Mouse (Mus musculus) ZHBTc4 (cell line): ENCODE data around the gene Cad.
A peak's percentile ranks its signal among the peaks of the same experiment; 100 is the strongest.
"Not testable (repeated sequence)": the region's sequence is repeated elsewhere in the genome, so short reads cannot be mapped to it uniquely, and the experiment has no call there.

Source experiments
- DNase-seq: peaks from one replicate; pipeline ENCODE4 v3.0.0-alpha.2; 2011; ENCODE audit warnings: low read depth, low spot score

Cad gene

GRCm38 (mm10) chr5:31054261-31055215, at the start of gene Cad:
Cad (plus strand) TSS chr5:31054780.
- DNase-seq: peak; percentile 97

GRCm38 (mm10) chr5:31012737-31013136, 41.8 kb upstream of the Cad start:
- DNase-seq: no peak

- no peak for DNase-seq
Measured at GRCm38 (mm10) chr5:31015913-31016312, 38.7 kb upstream of the Cad start.

DNA sequence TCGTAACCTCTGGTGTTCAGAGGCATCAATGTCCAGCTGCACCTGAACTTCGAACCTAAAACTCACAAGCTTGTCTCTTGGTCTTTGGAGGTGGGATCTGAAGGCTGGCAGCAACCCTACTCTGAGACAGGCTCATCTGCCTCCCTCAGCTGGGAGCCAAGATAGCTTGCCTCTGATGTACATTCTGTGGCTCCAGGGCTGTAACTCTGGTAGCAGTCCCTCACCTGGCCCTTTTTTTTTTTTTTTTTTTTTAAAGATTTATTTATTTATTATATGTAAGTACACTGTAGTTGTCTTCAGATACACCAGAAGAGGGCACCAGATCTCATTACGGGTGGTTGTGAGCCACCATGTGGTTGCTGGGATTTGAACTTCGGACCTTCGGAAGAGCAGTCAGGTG, 32.8 kb upstream of the Cad start:
- DNase-seq: not testable (repeated sequence)

DNA sequence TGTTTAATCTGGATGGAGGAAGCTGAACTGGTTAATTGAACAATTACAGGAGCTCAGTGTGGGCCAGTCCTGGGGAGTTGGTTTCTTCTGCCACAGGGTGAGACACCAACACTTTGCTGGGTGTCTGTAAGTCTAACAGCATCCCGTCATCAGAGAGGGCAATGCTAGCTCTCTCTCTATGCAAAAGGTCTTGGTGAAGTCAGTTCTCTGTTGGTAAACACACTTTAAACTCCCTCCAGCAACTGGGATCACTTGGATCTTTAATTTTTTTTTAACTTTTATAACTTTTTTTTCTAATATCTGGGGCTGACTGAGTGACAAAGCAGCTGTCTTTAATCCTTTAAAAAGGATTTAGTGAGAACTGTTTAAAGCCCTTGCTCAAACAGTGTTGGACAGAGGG, 31.9 kb upstream of the Cad start:
- no peak for DNase-seq

DNA sequence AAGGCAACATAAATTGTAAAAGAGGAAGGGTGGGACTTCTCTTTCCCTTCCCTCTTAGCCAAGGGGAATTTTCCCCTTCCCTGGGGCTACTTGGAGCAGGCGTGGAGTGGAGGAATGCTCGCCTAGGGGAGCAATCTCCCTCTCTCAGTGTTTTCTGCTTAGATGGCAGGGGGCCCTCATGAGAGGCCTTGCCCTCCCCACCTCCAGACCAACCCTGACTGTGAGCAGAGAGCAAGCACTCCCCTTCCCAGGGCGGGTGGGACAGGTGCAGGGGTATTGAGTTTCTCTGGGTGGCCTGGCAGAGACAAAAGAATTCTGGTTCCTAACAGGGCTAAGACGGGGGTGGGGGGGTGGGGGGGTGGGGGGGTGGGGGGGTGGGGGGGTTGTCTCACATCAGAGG, 31.3 kb upstream of the Cad start:
- DNase-seq: peak; percentile 52

GRCm38 (mm10) chr5:31024641-31025040, 29.9 kb upstream of the Cad start:
- no peak for DNase-seq

GRCm38 (mm10) chr5:31030926-31031325, 23.7 kb upstream of the Cad start:
- DNase-seq: no peak

DNA sequence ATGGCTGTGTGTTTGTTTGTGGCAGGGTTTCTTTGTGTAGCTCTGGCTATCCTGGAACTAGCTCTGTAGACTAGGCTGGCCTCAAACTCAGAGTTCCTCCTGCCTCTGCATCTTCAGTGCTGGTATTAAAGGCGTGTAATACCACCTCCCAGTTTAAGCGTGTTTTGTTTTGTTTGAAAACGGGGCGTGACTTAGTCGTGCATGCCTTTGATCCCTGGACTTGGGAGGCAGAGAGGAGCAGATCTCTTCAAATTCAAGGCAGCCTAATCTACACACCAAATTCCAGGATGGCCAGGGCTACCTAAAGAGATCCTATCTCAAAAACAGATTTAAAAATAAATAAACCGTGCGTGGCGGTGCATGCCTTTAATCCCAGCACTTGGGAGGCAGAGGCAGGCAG, 23.1 kb upstream of the Cad start:
- DNase-seq: peak; percentile 85

GRCm38 (mm10) chr5:31034669-31035068, 19.9 kb upstream of the Cad start:
- no peak for DNase-seq

DNA sequence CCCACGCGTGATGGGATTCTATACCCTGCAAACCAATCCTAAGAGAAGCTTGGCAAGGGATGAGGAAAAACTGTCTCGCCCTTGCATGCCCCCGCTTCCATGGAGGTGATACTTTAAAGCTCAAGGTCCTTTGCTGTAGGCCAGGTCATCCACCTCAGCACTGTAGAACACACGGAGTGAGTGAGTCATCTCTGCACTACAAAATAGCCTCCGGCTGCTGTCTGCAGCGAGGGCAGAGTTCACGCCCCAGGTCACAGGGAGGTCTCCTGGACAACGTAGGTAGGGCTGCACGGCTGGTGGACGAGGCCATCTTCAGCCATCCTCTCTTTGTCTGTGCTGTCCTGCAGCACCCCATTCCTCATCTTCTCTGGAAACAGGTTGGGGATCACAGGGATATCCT, 18.0 kb upstream of the Cad start:
- DNase-seq: not testable (repeated sequence)

- DNase-seq: no peak
Measured at GRCm38 (mm10) chr5:31038171-31038845, 16.3 kb upstream of the Cad start.

DNA sequence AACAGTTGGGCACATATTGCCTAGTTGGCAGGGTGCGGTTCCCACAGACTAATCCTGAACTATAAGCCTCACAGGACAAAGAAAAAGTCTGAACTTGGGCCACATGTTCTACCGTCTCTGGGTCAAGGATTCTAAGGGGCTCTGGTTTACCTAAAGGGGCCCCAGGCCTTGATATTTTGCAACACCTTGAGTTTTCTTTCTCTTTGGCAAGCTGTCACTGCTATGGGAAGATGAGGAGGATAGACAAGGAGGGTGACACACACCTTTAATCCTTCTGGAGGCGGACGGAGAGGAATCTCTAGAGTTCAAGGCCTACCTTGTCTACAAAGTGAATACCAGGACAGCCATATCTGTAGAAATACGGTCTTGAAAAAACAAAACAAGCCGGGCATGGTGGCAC, 8.2 kb upstream of the Cad start:
- DNase-seq: no peak

DNA sequence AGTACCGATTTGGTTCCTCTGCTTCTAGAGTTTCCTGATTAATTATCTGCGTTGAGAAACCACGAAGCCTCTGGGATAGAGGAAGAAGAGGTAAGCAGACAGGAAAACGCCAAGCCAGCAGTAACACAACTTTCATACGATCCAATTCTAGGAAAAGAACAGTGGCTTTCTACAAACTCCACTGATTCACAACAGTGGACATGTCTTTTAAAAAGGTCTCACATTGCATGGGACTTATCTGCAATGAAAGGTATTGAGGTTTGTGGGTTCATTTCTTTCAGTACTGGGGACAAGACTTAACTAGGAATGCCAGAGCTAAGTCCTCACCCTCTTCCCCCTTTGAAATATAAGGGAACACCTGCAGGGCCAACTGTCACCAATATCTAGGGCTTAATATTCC, 7.5 kb upstream of the Cad start:
- no peak for DNase-seq

- DNase-seq: peak; percentile 100
Measured at GRCm38 (mm10) chr5:31047848-31048762, 6.5 kb upstream of the Cad start, which contains the start of gene Atraid. Atraid (plus strand) TSS chr5:31048312.

DNA sequence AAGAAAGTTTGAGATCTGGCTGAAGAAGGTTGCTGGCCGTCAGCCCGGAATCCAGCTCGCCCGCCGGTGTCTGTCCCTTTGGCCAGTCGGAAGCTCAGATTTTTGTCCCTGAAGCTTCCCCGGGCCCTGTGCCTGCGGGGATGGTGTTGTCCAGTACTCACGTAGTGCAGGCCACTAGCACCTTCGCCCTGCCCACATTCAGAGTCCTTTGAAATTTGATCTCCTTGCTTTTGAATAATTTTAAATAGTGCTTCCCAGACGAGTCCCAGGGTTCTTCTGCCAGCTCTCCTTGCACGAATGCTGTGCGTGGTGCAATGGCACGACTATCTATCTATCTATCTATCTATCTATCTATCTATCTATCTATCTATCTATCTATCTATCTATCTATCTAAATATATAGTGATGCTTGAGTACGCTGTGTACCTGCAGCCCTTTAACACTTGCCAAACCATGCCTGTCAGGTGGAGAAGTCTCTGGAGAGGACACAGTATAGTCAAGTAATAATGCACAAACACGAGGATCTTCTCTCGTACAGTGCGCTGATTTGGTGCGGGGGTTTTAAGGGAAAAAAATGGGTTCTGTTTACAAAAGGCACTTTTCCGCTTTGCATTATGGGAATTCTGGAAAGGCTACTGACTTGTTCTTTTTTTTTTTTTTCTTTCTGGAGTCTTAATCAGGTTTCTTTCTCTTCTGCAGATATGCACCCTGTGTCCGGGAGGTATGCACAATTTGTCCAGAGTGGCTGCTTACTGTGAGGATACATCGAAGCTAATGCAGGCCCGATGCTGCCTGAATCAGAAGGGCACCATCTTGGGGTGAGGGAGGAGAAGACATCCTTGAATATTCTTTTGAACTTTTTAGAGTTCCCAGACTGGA, 5.6 kb upstream of the Cad start, which contains the start of gene Slc5a6:
Gene Slc5a6, minus strand, starts transcription at position 162 of the 879 bp plus-strand sequence.
- DNase-seq: peak; percentile 82

DNA sequence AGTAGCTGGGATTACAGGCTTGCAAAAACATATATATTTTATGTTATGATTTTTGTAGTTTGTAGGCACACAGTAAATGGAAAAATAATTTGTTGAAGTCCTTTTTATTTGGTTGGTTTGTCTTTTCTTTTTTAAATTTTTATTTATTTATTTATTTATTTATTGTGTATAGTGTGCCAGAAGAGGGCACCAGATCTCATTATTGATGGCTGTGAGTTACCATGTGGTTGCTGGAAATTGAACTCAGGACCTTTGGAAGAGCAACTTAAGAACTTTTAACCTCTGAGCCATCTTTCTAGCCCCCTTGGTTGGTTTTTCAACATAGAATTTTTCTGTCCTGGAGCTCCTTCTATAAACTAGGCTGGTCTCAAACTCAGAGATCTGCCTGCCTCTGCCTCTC, 4.2 kb upstream of the Cad start:
- no peak for DNase-seq

GRCm38 (mm10) chr5:31053728-31054127, 852 bp upstream of the Cad start:
- DNase-seq: not testable (repeated sequence)

- DNase-seq: peak; percentile 10
Measured at GRCm38 (mm10) chr5:31055216-31056140, 898 bp downstream of the Cad start.
